Mouse (Mus musculus): ENCODE results near the gene Ddi2.

DNA sequence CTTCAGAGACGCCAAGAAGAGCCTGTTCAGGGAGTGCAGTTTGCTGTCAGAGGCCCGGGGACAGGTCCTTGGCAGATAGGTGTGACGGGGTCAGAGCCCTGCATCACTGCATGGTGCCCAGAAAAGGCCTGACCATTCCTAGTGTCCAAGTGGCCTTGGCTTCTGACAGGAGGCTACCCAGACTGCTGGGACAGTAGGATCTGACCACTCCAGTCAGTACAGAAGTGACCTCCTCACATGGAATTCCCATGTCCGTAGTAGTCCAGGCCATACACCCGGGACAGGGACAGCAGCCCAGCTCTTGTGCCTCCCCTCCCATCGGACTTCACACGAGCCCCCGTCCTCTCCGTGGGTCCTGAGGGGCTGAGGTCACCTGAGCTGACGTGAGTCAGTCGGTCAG lies 93.2 kb downstream of the Ddi2 start:
- TF ChIP-seq CTCF (conservative IDR thresholded peaks at IDR 0.05; ENCODE audit: insufficient read depth, insufficient read length, low read depth, low read length) (no peak), POLR2A (IDR thresholded peaks at IDR 0.05; ENCODE audit: low read depth, low read length) (no peak)

Data from kidney, adult 2 months (tissue).